Mouse (Mus musculus) testis, adult 2 months (tissue): ENCODE measurements around the gene Ap3s2.

Experiments used
- CTCF ChIP-seq: fragments of 200-500 bp; IDR thresholded peaks from 2 replicates; pipeline ENCODE4 v1.5.1; 2012; ENCODE audit warnings: low read depth, mild to moderate bottlenecking, inconsistent platforms, low read length, moderate library complexity; ENCODE audit not compliant: control insufficient read depth, insufficient read depth, insufficient replicate concordance
- POLR2A ChIP-seq: fragments of 200-500 bp; IDR thresholded peaks from 2 replicates; pipeline ENCODE4 v1.6.1; 2012; ENCODE audit warnings: low read depth, mild to moderate bottlenecking, inconsistent platforms, low read length, moderate library complexity; ENCODE audit not compliant: control insufficient read depth

DNA sequence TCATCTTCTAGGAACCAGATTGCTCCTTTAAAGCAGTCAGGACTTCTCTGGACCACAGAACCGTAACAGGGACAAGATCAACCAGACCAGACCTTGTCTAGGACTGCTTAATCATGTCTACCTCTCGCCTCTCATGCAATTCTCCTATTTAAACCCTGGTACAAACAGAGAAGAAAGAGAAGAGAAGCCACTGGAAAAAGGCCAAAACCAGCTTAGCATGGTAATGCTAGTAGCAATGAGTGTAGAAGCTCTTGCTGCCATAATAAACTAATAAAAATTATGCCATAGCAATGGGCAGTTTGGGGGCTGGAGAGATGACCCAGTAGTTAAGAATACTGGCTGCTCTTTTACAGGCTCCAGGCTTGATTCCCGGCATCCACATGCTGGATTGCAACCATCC lies 13.5 kb downstream of the Ap3s2 start:
- TF ChIP-seq CTCF (no peak), POLR2A (no peak)
